Mouse (Mus musculus) embryonic fibroblast, embryonic 13.5 days (primary cell): ENCODE measurements around the gene Crybb1. TPM values are rescaled to one million over a fixed set of nuclear protein-coding genes. Genes with fewer than 3 reads are reported as not detected.

ENCODE experiments used
- H3K27ac ChIP-seq: 2 replicates; pipeline ENCODE4 v1.5.1; 2012; ENCODE audit warnings: low read length, control low read depth, inconsistent platforms; ENCODE audit not compliant: insufficient read depth
- H3K4me1 ChIP-seq: 2 replicates; pipeline ENCODE4 v1.6.1; 2011; ENCODE audit warnings: low read length; ENCODE audit not compliant: control insufficient read depth, insufficient read depth
- H3K4me3 ChIP-seq: 2 replicates; pipeline ENCODE4 v1.5.1; 2011; ENCODE audit warnings: mild to moderate bottlenecking, control low read depth, low read length; ENCODE audit not compliant: insufficient read depth
- CTCF ChIP-seq: IDR thresholded peaks from 2 replicates; pipeline ENCODE4 v1.5.1; 2011; ENCODE audit warnings: mild to moderate bottlenecking, control low read depth, low read length, moderate library complexity, borderline replicate concordance; ENCODE audit not compliant: insufficient read depth
- POLR2A ChIP-seq: IDR thresholded peaks from 2 replicates; pipeline ENCODE4 v1.6.1; 2011; ENCODE audit warnings: low read depth, mild to moderate bottlenecking, control low read depth, low read length, moderate library complexity
- polyA plus RNA-seq: library from polyadenylated mRNA; stranded (reverse); fragments of >200 nt; gene quantifications from 2 replicates; pipeline ENCODE4 v1.2.4, GENCODE M21; 2011; ENCODE audit warnings: low read depth; ENCODE audit not compliant: missing spikeins, insufficient read length

Crybb1 gene
- polyA plus RNA-seq, 1 experiment, result not detected

DNA sequence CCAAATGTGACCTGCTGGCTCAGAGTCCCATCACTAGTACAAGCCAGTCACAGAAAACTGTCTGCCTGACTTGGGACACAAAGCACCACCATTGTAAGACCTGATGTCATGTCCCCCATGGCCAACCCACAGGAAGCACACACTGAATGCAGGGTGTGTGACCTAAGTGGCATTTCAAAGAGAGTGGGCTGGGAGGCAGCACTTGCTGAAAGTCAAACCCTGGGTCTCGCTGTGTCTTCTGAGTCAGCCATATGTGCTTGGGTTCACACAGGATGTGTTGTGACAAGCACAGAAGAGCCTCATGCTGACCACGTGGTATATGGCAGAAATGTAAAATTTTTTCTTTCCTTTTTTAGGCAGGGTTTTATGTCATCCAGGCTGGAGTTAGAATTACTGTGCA lies 41.6 kb downstream of the Crybb1 start:
- TF ChIP-seq POLR2A, result no peak
- no peak for TF ChIP-seq CTCF
- H3K4me1 ChIP-seq, result peaks cover 15% of the 10 kb centered on the region
- no peak overlapping the region for H3K27ac ChIP-seq

DNA sequence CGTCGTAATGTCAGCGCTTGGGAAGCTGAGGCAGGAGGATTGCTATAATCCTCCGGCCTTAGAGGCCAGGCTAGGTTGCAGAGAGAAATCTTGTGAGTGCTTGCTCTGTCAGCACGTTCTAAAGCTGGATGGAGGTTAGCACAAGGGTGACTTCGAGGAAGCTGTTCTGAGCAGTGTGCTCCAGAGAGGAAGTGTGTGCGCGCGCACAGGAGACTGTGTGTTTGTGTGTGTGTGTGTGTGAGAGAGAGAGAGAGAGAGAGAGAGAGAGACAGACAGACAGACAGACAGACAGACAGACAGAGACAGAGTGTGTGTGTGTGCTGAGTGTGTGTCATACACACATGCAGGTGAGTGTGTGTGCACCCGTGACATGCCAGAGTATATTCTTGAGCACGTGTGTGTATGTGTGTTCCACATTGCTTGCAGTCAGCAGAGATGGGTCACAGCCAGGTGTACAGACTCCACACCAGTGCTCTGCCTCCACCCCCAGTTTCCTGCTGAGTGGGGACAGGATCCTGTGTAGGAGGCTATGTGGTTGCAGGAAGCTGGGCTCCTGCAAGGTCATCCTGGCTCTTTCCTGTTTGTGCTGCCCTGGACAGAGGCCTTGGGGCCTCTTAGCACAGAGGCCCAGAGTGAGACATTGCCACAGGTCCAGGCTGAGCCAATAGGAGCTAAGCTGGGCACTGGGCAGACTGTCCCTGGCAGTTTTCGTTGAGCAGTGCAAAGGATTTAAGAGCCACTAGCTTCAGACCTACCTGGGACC lies 42.8 kb downstream of the Crybb1 start:
- TF ChIP-seq CTCF, result no peak
- no peak for TF ChIP-seq POLR2A
- Histone ChIP-seq H3K27ac (no peak overlapping the region), H3K4me1 (peaks cover 15% of the 10 kb centered on the region), H3K4me3 (no peak overlapping the region)

More for the DNA sequence above, 41.6 kb downstream of the Crybb1 start:
- no peak overlapping the region for H3K4me3 ChIP-seq

DNA sequence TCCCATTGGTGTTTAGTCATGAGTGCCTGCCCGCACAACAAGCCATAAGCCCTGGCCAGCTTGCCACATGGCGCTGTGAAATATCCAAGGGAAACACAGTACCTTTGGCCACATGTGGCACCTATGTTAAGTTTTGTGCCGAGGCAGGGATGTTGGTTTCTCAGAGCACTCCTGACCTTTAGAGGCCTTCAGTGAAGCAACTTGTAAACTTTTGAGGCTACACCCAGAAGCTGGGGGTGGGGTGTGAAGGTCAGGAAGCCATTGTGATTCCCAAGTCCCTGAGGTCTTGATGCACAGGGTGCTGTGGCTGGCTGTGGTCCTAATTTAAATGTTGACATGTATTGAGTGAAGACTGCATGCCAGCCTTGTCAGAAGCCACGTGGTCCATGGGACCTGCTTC lies 43.8 kb downstream of the Crybb1 start:
- no peak overlapping the region for H3K27ac ChIP-seq
- peaks cover 15% of the 10 kb centered on the region for H3K4me1 ChIP-seq
- TF ChIP-seq POLR2A, result no peak
- H3K4me3 ChIP-seq, result no peak overlapping the region

DNA sequence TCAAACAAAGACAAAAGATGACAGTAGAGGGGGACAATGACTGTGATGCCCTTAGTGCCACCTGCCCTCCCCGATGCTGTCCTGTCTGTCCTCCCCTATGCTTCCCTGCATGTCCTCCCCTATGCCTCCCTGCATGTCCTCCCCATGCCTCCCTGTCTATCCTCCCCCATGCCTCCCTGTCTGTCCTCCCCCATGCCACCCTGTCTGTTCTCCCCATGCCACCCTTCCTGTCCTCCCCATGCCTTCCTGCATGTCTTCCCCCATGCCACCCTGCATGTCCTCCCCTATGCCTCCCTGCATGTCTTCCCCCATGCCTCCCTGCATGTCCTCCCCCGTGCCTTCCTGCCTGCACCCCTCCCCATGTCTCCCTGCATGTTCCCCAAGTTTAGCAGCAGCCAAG lies 44.5 kb downstream of the Crybb1 start:
- Histone ChIP-seq H3K4me1 (peaks cover 12% of the 10 kb centered on the region), H3K4me3 (no peak overlapping the region), H3K27ac (no peak overlapping the region)
- TF ChIP-seq CTCF (no peak), POLR2A (no peak)

DNA sequence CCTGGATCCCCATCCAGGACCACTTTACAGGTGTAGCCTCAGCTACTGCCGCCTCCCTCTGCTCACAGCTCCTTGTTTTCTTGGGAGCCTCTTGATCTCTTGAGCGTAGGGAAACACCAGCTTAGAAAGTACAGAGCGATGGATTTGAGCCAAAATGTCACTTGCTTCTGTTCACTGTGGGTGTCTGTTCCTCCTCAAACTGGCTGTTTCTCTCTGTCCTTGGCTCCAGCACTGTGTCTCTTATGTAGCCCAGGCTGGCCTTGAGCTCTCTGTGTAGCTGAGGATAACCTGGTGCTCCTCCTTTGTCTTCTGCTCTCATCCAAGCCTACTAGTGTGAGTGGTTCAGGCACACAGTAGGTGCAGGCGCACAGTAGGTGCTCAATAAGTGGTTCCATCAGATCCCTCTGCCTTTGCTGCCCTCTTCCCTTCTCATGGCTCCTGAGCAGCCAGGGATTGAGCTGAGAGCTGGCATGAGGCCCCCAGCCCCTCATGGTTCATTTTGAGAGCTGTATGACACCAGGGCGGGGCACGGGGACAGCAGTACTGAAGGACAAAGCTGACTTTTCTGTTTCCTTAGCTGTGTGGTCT lies 45.2 kb downstream of the Crybb1 start:
- Histone ChIP-seq H3K4me3 (no peak overlapping the region), H3K27ac (no peak overlapping the region), H3K4me1 (peaks cover 6% of the 10 kb centered on the region)
- TF ChIP-seq CTCF, result no peak
- TF ChIP-seq POLR2A, result no peak

DNA sequence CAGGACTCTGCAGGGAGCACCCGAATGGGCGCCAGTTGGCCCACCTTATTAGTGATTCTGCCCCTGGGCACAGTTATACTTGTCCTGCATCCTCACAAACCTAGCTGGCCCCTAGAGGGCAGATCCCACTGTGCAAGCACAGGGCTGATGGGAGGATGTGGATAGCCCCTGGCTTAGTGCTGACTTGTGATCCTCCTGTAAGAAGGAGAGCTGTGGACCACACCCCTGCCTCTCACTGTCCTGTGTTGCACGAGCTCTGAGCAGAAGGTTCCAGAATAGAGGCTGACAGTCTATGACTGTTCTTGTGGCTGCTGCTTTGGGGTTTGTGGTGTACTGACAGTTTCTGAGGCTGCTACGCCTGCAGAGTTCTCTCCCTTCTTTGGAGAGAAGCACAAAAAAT lies 46.1 kb downstream of the Crybb1 start:
- peaks cover 5% of the 10 kb centered on the region for H3K4me1 ChIP-seq
- H3K27ac ChIP-seq, result no peak overlapping the region
- no peak overlapping the region for H3K4me3 ChIP-seq
- TF ChIP-seq CTCF (no peak), POLR2A (no peak)

DNA sequence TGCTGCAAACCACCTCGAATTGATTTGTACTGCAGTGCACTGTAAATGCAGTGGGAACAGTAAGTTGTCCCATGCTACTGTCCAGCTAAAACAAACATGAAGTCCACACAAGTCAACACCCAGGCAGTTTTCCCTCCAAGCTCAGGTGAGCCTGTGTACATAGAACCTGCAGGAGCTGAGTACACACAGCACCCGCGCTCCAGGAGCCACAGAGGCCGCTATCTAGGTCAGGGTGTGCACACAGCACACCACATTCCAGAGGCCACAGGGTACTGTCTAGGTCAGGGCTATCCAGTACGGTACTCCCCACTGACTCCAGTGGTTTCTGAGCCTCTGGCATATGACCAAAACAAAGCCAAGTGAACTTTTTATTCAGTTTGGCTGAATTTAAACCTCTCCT lies 46.7 kb downstream of the Crybb1 start:
- Histone ChIP-seq H3K27ac (no peak overlapping the region), H3K4me1 (peaks cover under 1% of the 10 kb centered on the region; the same call in 1 of the 2 replicates), H3K4me3 (no peak overlapping the region)
- TF ChIP-seq POLR2A (no peak), CTCF (no peak)

DNA sequence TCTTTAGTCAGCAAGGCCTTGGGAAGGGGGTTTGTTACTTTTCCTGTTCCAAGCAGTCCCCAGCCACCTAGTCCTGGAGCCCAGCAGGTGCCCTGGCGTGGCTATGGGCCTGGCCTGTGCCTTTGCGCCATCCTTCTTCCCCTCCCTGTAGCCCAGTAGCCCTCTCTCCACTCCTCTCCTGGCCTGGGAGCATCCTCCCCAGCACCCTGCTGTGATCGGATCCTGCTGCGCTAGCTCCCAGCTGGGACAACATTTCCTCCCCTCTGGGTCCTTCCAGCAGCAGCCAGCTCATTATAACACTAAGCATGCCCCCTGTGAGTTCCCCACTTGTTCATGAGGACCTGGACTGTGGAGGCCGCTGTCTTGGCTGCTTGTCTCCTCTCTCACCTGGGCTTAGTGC lies 50.2 kb downstream of the Crybb1 start:
- no peak overlapping the region for H3K27ac ChIP-seq
- TF ChIP-seq CTCF, result no peak
- no peak for TF ChIP-seq POLR2A
- H3K4me1 ChIP-seq, result no peaks in the 10 kb centered on the region
- H3K4me3 ChIP-seq, result no peak overlapping the region

DNA sequence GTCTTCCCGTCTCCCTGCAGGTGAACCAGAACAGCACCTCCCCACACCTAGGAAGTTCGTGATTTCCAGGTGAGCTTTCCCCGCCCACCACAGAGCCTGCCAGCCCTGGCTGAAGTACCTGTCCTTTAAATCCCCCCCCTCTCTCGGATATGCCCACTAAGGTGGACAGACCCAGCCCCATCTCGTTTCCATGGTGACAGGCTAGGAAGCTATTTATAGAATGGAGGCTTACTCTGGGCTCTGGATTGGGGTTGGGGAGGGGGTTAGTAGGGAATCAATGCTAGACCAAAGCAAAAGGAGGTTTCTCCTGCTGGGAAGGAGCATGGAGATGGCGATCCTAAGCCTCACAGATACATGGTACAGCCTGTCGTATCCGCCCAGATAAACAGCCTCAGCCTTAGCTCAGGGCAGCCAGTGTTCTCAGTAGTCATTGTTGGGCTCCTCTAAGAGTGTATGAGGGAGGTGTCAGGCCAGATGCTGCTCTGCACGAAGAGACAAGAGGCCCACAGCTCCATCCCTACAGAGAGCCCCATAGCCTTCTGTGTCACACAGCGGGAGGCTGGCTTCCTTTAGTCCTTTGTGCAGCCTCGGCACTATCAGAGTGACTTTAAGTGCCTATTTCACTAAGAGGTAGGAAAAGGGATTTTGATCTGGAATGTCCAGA lies 57.7 kb downstream of the Crybb1 start:
- TF ChIP-seq CTCF, result no peak
- TF ChIP-seq POLR2A, result no peak
- Histone ChIP-seq H3K4me1 (no peaks in the 10 kb centered on the region), H3K27ac (no peak overlapping the region), H3K4me3 (no peak overlapping the region)

DNA sequence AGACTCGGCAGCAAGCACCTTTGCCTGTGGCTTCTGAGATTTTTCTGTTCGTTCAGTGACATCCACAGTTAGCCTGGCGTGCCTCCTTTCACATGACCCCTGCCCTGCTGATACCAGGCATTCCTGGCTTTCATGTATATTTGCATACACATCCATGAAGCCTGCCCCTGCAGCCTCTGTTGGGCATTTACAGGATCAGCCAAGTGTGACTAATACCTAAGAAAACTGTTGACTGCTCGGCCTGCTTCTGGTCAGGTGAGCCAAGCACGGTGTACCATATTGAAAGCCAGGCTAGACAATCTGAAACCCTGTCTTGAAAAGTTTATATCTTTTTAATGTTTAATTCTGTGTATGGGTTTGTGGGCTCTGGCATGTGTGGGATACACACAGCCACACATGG lies 60.9 kb downstream of the Crybb1 start:
- no peak overlapping the region for H3K27ac ChIP-seq
- TF ChIP-seq POLR2A, result no peak
- TF ChIP-seq CTCF, result no peak
- no peak overlapping the region for H3K4me3 ChIP-seq
- H3K4me1 ChIP-seq, result no peaks in the 10 kb centered on the region
